Mouse (Mus musculus) erythroid progenitor cell, adult 5-6 weeks (primary cell): Measurements from ENCODE around the gene Hdhd3. TPM values are rescaled to one million over a fixed set of nuclear protein-coding genes. Genes with fewer than 3 reads are reported as not detected.
"Not testable (repeated sequence)": the region's sequence is repeated elsewhere in the genome, so short reads cannot be mapped to it uniquely, and the experiment has no call there.

Source experiments
- ATAC-seq: replicated peaks from 2 replicates; pipeline ENCODE4 v1.8.0; 2016; ENCODE audit warnings: moderate number of reproducible peaks, mild to moderate bottlenecking, moderate TSS enrichment, inconsistent platforms; ENCODE audit not compliant: poor library complexity, low FRiP score, severe bottlenecking
- total RNA-seq, 2 experiments: library from RNA; stranded (forward) in 1 of 2; stranded (reverse) in 1 of 2; fragments of 150-400 nt in 1 of 2; fragments of 186-747, 209-891 nt in 1 of 2; gene quantifications; 2 replicates each; pipeline versions ENCODE4 v1.2.3 to v1.2.4; 2015 to 2017; ENCODE audit warnings: low replicate concordance in 2 of 2

Gene Hdhd3
- total RNA-seq, 2 experiments from 2014 or later, result not detected

DNA sequence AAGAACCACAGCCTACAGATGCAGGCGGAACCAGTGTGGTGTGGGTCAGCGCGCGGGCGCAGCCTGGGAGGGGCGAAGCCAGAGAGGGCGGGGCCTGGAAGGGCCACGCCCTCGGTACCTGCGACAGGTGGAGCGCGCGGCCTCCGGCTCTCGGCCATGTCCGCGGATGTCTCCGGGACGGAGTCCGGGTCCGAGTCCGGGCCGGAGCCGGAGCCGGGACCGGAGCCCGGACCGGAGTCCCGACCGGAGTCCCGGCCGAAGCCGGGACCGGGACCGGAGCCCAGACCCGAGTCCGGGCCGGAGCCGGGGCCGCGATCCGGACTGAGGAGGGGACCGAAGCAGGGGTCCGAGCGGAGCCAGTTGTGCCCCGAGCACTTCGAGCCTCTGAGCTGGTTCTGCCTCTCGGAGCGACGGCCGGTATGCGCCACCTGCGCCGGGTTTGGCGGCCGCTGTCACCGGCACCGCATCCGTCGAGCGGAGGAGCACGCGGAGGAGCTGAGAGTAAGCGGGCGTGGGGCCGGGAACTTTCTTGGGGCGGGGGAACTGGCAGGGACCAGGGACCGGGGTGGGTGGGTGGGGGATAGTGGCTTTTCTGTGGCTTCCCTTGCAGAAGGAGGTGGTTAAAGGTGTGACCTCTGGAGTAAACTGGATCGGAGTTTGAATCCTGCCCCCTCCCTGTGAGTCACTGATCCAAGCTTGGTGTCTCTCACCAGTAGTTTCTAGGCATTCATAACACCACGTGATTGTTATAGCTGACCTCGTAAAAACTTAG lies 23.1 kb downstream of the Hdhd3 start, which contains the start of gene Bspry:
Gene Bspry (plus strand): TSS at position 117 of the 772 bp plus-strand sequence.
- ATAC-seq, result peak; percentile 69

- not testable (repeated sequence) for ATAC-seq
Measured at GRCm38 (mm10) chr4:62479593-62479936, 23.7 kb downstream of the Hdhd3 start.

DNA sequence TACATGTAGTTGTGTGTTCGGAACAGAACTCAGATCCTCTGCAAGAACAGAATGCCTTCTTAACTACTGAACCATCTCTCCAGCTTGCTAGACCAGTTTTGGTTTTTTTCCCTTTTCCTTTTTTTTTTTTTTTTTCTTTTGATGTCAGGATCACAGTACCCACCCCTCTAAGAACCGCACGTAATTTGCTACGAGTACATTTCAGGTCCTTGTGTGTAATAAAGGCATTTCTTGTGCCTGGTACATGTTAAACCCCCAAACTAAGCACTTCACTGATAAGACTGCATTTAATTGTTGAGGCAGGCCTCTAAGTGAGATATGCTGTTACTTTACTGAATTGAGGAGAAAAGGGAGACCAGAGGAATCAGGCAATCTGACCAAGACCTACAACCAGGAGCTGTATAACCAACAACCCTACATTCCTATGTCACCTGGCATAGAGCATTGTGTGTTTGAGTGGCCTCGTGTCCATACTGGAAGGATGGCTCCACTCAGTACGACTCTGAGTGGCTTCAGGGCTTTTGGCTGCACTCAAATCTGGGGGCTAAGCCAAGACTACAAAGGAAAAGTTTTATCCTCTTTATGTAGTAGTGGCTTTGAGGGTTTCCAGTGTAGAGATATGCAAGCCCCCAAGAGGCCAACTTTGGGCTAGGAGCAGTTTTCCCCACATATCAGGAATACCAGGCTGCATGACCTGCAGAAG lies 25.6 kb downstream of the Hdhd3 start:
- ATAC-seq, result no peak

GRCm38 (mm10) chr4:62475793-62476192 lies 27.5 kb downstream of the Hdhd3 start:
- no peak for ATAC-seq

- no peak for ATAC-seq
Measured at GRCm38 (mm10) chr4:62475131-62475530, 28.1 kb downstream of the Hdhd3 start.

DNA sequence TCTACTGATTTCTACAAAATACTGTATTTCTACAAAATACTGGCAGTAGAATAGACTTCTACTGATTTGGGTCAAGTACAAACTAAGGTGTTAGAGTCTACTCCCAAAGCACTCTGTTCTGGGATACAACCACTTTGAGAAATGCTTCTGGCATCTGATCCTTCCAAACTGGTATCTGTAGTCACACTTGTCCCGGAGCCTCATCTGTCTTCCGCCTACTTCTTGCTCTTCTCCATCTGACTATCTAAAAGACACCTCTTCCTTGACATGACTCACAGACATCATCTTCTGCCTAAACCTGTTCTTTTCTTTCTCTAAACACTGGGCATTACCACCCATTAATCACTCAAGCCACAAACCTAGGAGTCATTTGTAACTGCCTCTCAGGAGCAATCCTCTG lies 31.2 kb downstream of the Hdhd3 start:
- no peak for ATAC-seq

GRCm38 (mm10) chr4:62470598-62471051 lies 32.6 kb downstream of the Hdhd3 start, which contains the start of gene Wdr31:
Gene Wdr31 (minus strand): TSS chr4:62470896.
- ATAC-seq, result peak; percentile 99

DNA sequence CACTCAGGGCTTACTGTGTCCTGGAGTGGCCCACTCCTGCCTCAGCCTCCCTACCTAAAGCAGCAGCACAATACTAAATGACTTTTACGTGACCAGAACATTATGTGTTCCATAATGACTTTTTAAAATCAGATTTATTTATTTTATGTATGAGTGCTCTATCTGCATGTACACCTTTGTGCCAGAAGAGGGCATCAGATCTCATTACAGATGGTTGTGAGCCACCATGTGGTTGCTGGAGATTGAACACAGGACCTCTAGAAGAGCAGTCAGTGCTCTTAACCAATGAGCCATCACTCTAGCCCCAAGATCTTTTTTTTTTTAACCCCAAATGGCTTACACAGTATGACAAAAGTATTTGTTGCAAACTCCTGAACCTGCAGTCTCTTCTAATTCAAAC lies 35.1 kb downstream of the Hdhd3 start:
- ATAC-seq, result no peak

GRCm38 (mm10) chr4:62463124-62463523 lies 40.1 kb downstream of the Hdhd3 start:
- ATAC-seq, result no peak

DNA sequence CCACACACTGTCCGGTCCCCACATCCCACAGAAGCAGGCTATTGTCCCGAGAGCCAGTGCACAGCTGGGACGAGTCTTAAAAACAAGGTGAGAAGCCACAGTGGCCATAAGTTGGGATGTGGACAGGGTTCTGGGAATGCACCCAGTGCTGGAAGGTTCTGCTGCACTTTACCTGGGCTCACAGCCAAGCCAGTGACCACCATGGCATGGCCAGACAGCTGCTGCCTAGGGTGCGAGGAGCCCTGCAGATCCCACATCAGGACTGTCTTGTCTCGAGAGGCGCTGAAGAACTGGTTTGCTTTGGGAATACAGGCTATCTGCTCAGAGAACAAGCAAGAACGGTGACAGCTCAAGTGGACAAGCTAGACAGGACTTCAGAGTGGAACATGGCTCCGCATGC lies 42.9 kb downstream of the Hdhd3 start:
- ATAC-seq, result no peak

GRCm38 (mm10) chr4:62459081-62459480 lies 44.2 kb downstream of the Hdhd3 start:
- no peak for ATAC-seq

DNA sequence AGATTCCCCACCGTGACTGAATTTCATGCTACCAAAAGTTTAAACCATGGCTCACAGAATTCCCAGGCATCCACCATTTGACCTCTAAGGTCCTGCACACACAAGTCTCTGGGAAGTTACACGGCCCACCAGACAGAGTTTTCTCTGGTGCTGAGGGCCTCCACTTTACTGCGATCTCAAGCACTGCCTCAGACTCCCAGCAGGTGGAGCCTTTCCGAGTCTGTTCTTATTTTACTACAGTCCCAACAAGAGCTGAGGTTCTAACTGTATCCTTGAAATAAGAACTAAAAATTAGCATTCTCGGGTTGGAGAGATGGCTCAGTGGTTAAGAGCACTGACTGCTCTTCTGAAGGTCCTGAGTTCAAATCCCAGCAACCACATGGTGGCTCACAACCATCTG lies 48.3 kb downstream of the Hdhd3 start:
- ATAC-seq, result no peak

Other genes with a start within 250 kb of the Hdhd3 start
- gene Slc31a2, start 240.9 kb downstream of the Hdhd3 start, total RNA-seq (2015; ENCODE audit: low replicate concordance), result 6.5 and 9.6 TPM in 2 replicates
- gene Slc31a2, start 240.9 kb downstream of the Hdhd3 start, total RNA-seq (2017; ENCODE audit: low replicate concordance), result 3.0 and 3.2 TPM in 2 replicates
- 23.1 and 29.9 TPM in 2 replicates for gene Fkbp15, start 142.9 kb downstream of the Hdhd3 start, total RNA-seq (2015; ENCODE audit: low replicate concordance)
- gene Fkbp15, start 142.9 kb downstream of the Hdhd3 start, total RNA-seq (2017; ENCODE audit: low replicate concordance), result 35.2 and 49.7 TPM in 2 replicates
- 6.7 and 10.1 TPM in 2 replicates for gene Slc31a1, start 142.7 kb downstream of the Hdhd3 start, total RNA-seq (2015; ENCODE audit: low replicate concordance)
- 4.2 and 4.5 TPM in 2 replicates for gene Slc31a1, start 142.7 kb downstream of the Hdhd3 start, total RNA-seq (2017; ENCODE audit: low replicate concordance)
- gene Cdc26, start 94.8 kb downstream of the Hdhd3 start, total RNA-seq (2015; ENCODE audit: low replicate concordance), result 54.5 and 68.1 TPM in 2 replicates
- 17.9 and 37.6 TPM in 2 replicates for gene Cdc26, start 94.8 kb downstream of the Hdhd3 start, total RNA-seq (2017; ENCODE audit: low replicate concordance)
- 12.6 and 15.9 TPM in 2 replicates for gene Prpf4, start 94.7 kb downstream of the Hdhd3 start, total RNA-seq (2015; ENCODE audit: low replicate concordance)
- 13.6 and 14.2 TPM in 2 replicates for gene Prpf4, start 94.7 kb downstream of the Hdhd3 start, total RNA-seq (2017; ENCODE audit: low replicate concordance)
- not detected in 2 replicates for gene Rnf183, start 68.2 kb downstream of the Hdhd3 start, total RNA-seq (2015; ENCODE audit: low replicate concordance)
- not detected in 2 replicates for gene Rnf183, start 68.2 kb downstream of the Hdhd3 start, total RNA-seq (2017; ENCODE audit: low replicate concordance)
- 1.8 TPM in 1 of 2 replicates, not detected in the other for gene Wdr31, start 32.6 kb downstream of the Hdhd3 start, total RNA-seq (2015; ENCODE audit: low replicate concordance)
- gene Wdr31, start 32.6 kb downstream of the Hdhd3 start, total RNA-seq (2017; ENCODE audit: low replicate concordance), result 1.2 and 1.7 TPM in 2 replicates
- gene Bspry, start 23.4 kb downstream of the Hdhd3 start, total RNA-seq (2015; ENCODE audit: low replicate concordance), result not detected in 2 replicates
- gene Bspry, start 23.4 kb downstream of the Hdhd3 start, total RNA-seq (2017; ENCODE audit: low replicate concordance), result not detected in 2 replicates
- gene Alad, start 16.5 kb upstream of the Hdhd3 start, total RNA-seq (2015; ENCODE audit: low replicate concordance), result 510 and 532 TPM in 2 replicates
- gene Alad, start 16.5 kb upstream of the Hdhd3 start, total RNA-seq (2017; ENCODE audit: low replicate concordance), result 271 and 392 TPM in 2 replicates
- 45.4 and 74.2 TPM in 2 replicates for gene Pole3, start 21.6 kb upstream of the Hdhd3 start, total RNA-seq (2015; ENCODE audit: low replicate concordance)
- 51.3 and 53.0 TPM in 2 replicates for gene Pole3, start 21.6 kb upstream of the Hdhd3 start, total RNA-seq (2017; ENCODE audit: low replicate concordance)
- not detected in 2 replicates for gene 4933430I17Rik, start 21.9 kb upstream of the Hdhd3 start, total RNA-seq (2015; ENCODE audit: low replicate concordance)
- 0.90 TPM in 1 of 2 replicates, not detected in the other for gene 4933430I17Rik, start 21.9 kb upstream of the Hdhd3 start, total RNA-seq (2017; ENCODE audit: low replicate concordance)
- gene Rgs3, start 56.4 kb upstream of the Hdhd3 start, total RNA-seq (2015; ENCODE audit: low replicate concordance), result 6.5 TPM in 1 of 2 replicates, not detected in the other
- gene Rgs3, start 56.4 kb upstream of the Hdhd3 start, total RNA-seq (2017; ENCODE audit: low replicate concordance), result 0.30 and 4.1 TPM in 2 replicates